Mouse (Mus musculus) erythroblast, adult 5-6 weeks (primary cell): Measurements from ENCODE around the gene Mrpl1. TPM values are rescaled to one million over a fixed set of nuclear protein-coding genes. Genes with fewer than 3 reads are reported as not detected.

Experiments used
- ATAC-seq: replicated peaks from 2 replicates; pipeline ENCODE4 v1.8.0; 2016; ENCODE audit warnings: moderate number of reproducible peaks, mild to moderate bottlenecking, moderate TSS enrichment, inconsistent platforms; ENCODE audit not compliant: poor library complexity, low FRiP score, severe bottlenecking
- total RNA-seq, 2 experiments: library from RNA; stranded (forward) in 1 of 2; stranded (reverse) in 1 of 2; fragments of 150-400 nt in 1 of 2; fragments of 200-764, 138-1000 nt in 1 of 2; gene quantifications; 2 replicates each; pipeline versions ENCODE4 v1.2.3 to v1.2.4; 2015 to 2017; ENCODE audit warnings: low replicate concordance in 2 of 2

The Mrpl1 gene
- total RNA-seq, 2 experiments from 2014 or later: 5.0 to 6.8 TPM

- no peak for ATAC-seq
Measured at GRCm38 (mm10) chr5:96201462-96202154, 7.7 kb upstream of the Mrpl1 start.

GRCm38 (mm10) chr5:96206897-96207296 lies 2.4 kb upstream of the Mrpl1 start:
- ATAC-seq: no peak

GRCm38 (mm10) chr5:96207531-96207930 lies 1.8 kb upstream of the Mrpl1 start:
- no peak for ATAC-seq

GRCm38 (mm10) chr5:96208543-96208942 lies 750 bp upstream of the Mrpl1 start:
- ATAC-seq: no peak

GRCm38 (mm10) chr5:96209916-96210583 lies 757 bp downstream of the Mrpl1 start:
- peak; percentile 99 for ATAC-seq

GRCm38 (mm10) chr5:96218648-96219047 lies 9.4 kb downstream of the Mrpl1 start:
- no peak for ATAC-seq

GRCm38 (mm10) chr5:96219512-96219911 lies 10.2 kb downstream of the Mrpl1 start:
- ATAC-seq: no peak

GRCm38 (mm10) chr5:96221298-96221697 lies 12.0 kb downstream of the Mrpl1 start:
- ATAC-seq: no peak

- no peak for ATAC-seq
Measured at GRCm38 (mm10) chr5:96221812-96222585, 12.7 kb downstream of the Mrpl1 start.

GRCm38 (mm10) chr5:96222964-96223363 lies 13.7 kb downstream of the Mrpl1 start:
- no peak for ATAC-seq

- no peak for ATAC-seq
Measured at GRCm38 (mm10) chr5:96226490-96226889, 17.2 kb downstream of the Mrpl1 start.

GRCm38 (mm10) chr5:96228967-96229366 lies 19.7 kb downstream of the Mrpl1 start:
- ATAC-seq: no peak

GRCm38 (mm10) chr5:96238797-96239196 lies 29.5 kb downstream of the Mrpl1 start:
- no peak for ATAC-seq

GRCm38 (mm10) chr5:96240856-96241255 lies 31.6 kb downstream of the Mrpl1 start:
- no peak for ATAC-seq

- no peak for ATAC-seq
Measured at GRCm38 (mm10) chr5:96244511-96244910, 35.2 kb downstream of the Mrpl1 start.

- no peak for ATAC-seq
Measured at GRCm38 (mm10) chr5:96253995-96254394, 44.7 kb downstream of the Mrpl1 start.

GRCm38 (mm10) chr5:96255166-96255565 lies 45.9 kb downstream of the Mrpl1 start:
- ATAC-seq: no peak

GRCm38 (mm10) chr5:96258210-96258609 lies 48.9 kb downstream of the Mrpl1 start:
- no peak for ATAC-seq

GRCm38 (mm10) chr5:96267017-96267702 lies 57.9 kb downstream of the Mrpl1 start:
- ATAC-seq: no peak

GRCm38 (mm10) chr5:96271070-96271469 lies 61.8 kb downstream of the Mrpl1 start:
- ATAC-seq: no peak
